Comparison of ENCODE assay signal across 8 mouse cellular contexts in the genomic region with DNA sequence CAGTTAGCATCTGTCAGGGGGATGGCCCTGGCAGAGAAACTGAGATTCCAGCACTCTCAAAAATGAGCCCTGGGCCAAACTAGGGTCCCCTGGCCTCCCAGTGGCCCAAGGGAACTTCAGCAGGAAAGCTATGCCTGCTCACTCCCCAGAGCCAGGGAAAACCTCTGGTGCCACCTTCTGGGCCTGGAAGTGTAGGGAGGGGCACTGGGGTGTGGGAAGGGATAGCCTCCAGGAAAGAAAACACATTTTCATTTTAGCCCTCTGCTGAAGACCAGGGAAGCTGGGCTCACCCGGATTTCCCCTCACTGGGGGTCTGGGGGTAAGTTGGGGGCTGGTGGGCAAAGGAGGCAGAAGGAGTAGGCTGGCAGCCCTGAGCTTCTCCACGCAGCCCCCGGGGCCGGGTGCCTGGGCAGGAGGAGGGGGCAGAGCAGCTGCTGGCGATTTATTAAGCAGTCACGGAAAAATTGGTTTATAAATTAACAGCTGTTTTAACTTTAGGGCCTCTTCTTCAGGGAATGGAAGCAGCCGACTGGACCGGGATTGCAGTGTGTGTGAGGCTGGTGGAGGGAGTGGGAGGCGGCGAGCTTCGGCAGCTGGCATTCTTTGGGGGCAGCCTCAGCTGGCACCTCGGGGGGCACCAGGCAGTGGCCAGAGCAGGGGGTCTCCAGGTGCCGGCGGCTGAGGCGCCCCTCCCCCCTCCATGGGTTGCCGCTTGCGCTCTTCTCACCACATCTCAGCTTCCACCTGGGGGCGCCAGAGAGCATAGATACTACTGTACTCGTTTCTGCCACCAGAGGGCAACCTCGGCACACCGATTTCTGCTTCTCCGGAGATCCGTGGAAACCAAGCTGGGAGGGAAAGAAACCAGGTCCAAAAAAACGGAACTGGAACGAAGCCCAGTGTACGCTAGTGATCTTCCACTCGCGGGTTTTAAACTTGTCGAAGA. TPM values are rescaled to one million over a fixed set of nuclear protein-coding genes. Genes with fewer than 3 reads are reported as not detected.
DNase-seq lines count a peak whose midpoint lies in the region; ATAC-seq and TF ChIP-seq lines count a peak whose summit lies in the region.

No protein-coding gene starts in this region.

- H3K4me3 ChIP-seq in bone marrow macrophage, adult 2 months (ENCODE audit: insufficient read depth, low read length): no peak overlapping the region
- H3K4me3 ChIP-seq in heart, embryonic 12.5 days: peak overlapping the region; percentile 42
- H3K4me3 ChIP-seq in kidney, embryonic 16.5 days (ENCODE audit: low read length): peak overlapping the region; percentile 41
- no peak overlapping the region; the same call in 1 of the 2 replicates for H3K4me3 ChIP-seq in liver, adult 2 months (ENCODE audit: insufficient read depth, low read depth, low read length)
- H3K4me3 ChIP-seq in myocyte: no peak overlapping the region

- H3ac ChIP-seq in myocyte (ENCODE audit: control insufficient read depth, insufficient read length): no peak overlapping the region

- peaks cover 69% of the 10 kb centered on the region for H3K27me3 ChIP-seq in heart, embryonic 12.5 days (replicated peaks)
- H3K27me3 ChIP-seq in kidney, embryonic 16.5 days (ENCODE audit: insufficient read depth, low read length): peaks cover 70% of the 10 kb centered on the region
- H3K27me3 ChIP-seq in liver, adult 2 months (ENCODE audit: control insufficient read depth, insufficient read depth, low read length): peaks cover 14% of the 10 kb centered on the region; the same call in 1 of the 2 replicates
- peaks cover 33% of the 10 kb centered on the region for H3K27me3 ChIP-seq in myocyte (ENCODE audit: control insufficient read depth, insufficient read depth, insufficient read length)

- H3K4me1 ChIP-seq in bone marrow macrophage, adult 2 months (ENCODE audit: control insufficient read depth, insufficient read depth, low read length): no peaks in the 10 kb centered on the region
- H3K4me1 ChIP-seq in heart, embryonic 12.5 days (replicated peaks): peaks cover 26% of the 10 kb centered on the region
- H3K4me1 ChIP-seq in kidney, embryonic 16.5 days (ENCODE audit: insufficient read depth, low read length): peaks cover 26% of the 10 kb centered on the region
- no peaks in the 10 kb centered on the region; the same call in none of the 2 replicates for H3K4me1 ChIP-seq in liver, adult 2 months (ENCODE audit: control insufficient read depth, insufficient read depth, low read length)

- no peaks in the 10 kb centered on the region for H3K9me3 ChIP-seq in heart, embryonic 12.5 days (replicated peaks)
- no peaks in the 10 kb centered on the region for H3K9me3 ChIP-seq in kidney, embryonic 16.5 days (ENCODE audit: low read length)

- no peak overlapping the region for H3K27ac ChIP-seq in bone marrow macrophage, adult 2 months (ENCODE audit: insufficient read depth, low read depth, low read length)
- no peak overlapping the region for H3K27ac ChIP-seq in heart, embryonic 12.5 days (ENCODE audit: poor library complexity, severe bottlenecking)
- H3K27ac ChIP-seq in kidney, embryonic 16.5 days (ENCODE audit: low read length): peak overlapping the region; percentile 56; the same call in 1 of the 2 replicates
- H3K27ac ChIP-seq in liver, adult 2 months (replicated peaks; ENCODE audit: insufficient read depth, low read depth, low read length): no peak overlapping the region

- no peaks in the 10 kb centered on the region for H3K36me3 ChIP-seq in heart, embryonic 12.5 days
- no peaks in the 10 kb centered on the region for H3K36me3 ChIP-seq in kidney, embryonic 16.5 days (ENCODE audit: insufficient read depth, low read length)
- no peaks in the 10 kb centered on the region for H3K36me3 ChIP-seq in liver, adult 2 months (ENCODE audit: control insufficient read depth, insufficient read depth, low read length)
- no peaks in the 10 kb centered on the region for H3K36me3 ChIP-seq in myocyte (ENCODE audit: control insufficient read depth, insufficient read depth)

- peak overlapping the region; percentile 84 for H3K4me2 ChIP-seq in heart, embryonic 12.5 days
- peak overlapping the region; percentile 61 for H3K4me2 ChIP-seq in kidney, embryonic 16.5 days (replicated peaks; ENCODE audit: low read depth, low read length)
- H3K4me2 ChIP-seq in myocyte (ENCODE audit: low read depth): peak overlapping the region; percentile 70

- TF ChIP-seq CTCF in bone marrow macrophage, adult 2 months (IDR thresholded peaks at IDR 0.05; ENCODE audit: low read depth, low read length): peak; percentile 99
- peak; percentile 100 for TF ChIP-seq CTCF in liver, adult 2 months (IDR thresholded peaks at IDR 0.05; ENCODE audit: low read depth, low read length)

- DNase-seq in B cell, adult 2 months: peak; percentile 97
- peak; percentile 65 for DNase-seq in liver, adult 2 months (ENCODE audit: extremely low read depth, low read depth, low spot score)
- DNase-seq in spleen, postnatal 4 days (ENCODE audit: low spot score in 2 of 2): peak; percentile 85 to 98

- peak overlapping the region; percentile 65 for H3K9ac ChIP-seq in heart, embryonic 12.5 days
- H3K9ac ChIP-seq in kidney, embryonic 16.5 days (replicated peaks; ENCODE audit: low read length): peak overlapping the region; percentile 44; the same call in 1 of the 2 replicates
- H3K9ac ChIP-seq in liver, adult 2 months (ENCODE audit: low read depth, low read length): no peak overlapping the region

- TF ChIP-seq POLR2A in bone marrow macrophage, adult 2 months (IDR thresholded peaks at IDR 0.05; ENCODE audit: borderline replicate concordance, low read depth, low read length): no peak
- TF ChIP-seq POLR2A in liver, adult 2 months (IDR thresholded peaks at IDR 0.05; ENCODE audit: extremely low read depth, insufficient read depth, low read length): no peak
- no peak for TF ChIP-seq POLR2A in myocyte (IDR thresholded peaks at IDR 0.05; ENCODE audit: insufficient read length, low read depth)

- peak; percentile 77 for ATAC-seq in erythroblast, adult 5-6 weeks (replicated peaks; ENCODE audit: low FRiP score, poor library complexity, severe bottlenecking)
- ATAC-seq in heart, embryonic 12.5 days (ENCODE audit: insufficient number of reproducible peaks, low FRiP score): peak; percentile 57
- ATAC-seq in kidney, embryonic 16.5 days (ENCODE audit: low FRiP score, low TSS enrichment): peak; percentile 69

- WGBS in heart, embryonic 12.5 days: 2% methylated on average over 29 of the region's 29 CpGs
- 2% methylated on average over 29 of the region's 29 CpGs for WGBS in kidney, embryonic 16.5 days
- WGBS in liver, adult 2 months: 4% methylated on average over 29 of the region's 29 CpGs

- H3K79me2 ChIP-seq in liver, adult 2 months (ENCODE audit: control insufficient read depth, insufficient read depth, low read length): no peaks in the 10 kb centered on the region
- H3K79me2 ChIP-seq in myocyte (ENCODE audit: control insufficient read depth, insufficient read depth): no peaks in the 10 kb centered on the region

RNA-seq across cellular contexts. Expression of gene Ppp1r1b, which starts 5.9 kb away (rescaled TPM):
- polyA plus RNA-seq in bone marrow macrophage, adult 2 months (2012; ENCODE audit: insufficient read depth, insufficient read length, missing spikeins): not detected in 2 replicates
- not detected in 2 replicates for total RNA-seq in erythroblast, adult 5-6 weeks (2015; ENCODE audit: low replicate concordance)
- not detected in 2 replicates for total RNA-seq in erythroblast, adult 5-6 weeks (2017; ENCODE audit: low replicate concordance)
- polyA plus RNA-seq in heart, embryonic 12.5 days (2016; fragmentation: Nextera tagmentation; extraction: Ambion mirVana): 30.4 and 32.2 TPM in 2 replicates
- 5.4 and 5.8 TPM in 2 replicates for polyA plus RNA-seq in kidney, embryonic 16.5 days (2015; fragmentation: Nextera tagmentation; extraction: Ambion mirVana)
- total RNA-seq in liver, adult 2 months (2014; rRNA removed): 0.55 and 0.87 TPM in 2 replicates
- polyA plus RNA-seq in liver, adult 2 months (2012; rRNA removed): 2.8 and 4.3 TPM in 2 replicates
- not detected for polyA plus RNA-seq in myocyte (2012; fragmentation: generic; extraction: Trizol)

RNA-seq across cellular contexts. Expression of gene Neurod2, which starts 12.8 kb away (rescaled TPM):
- not detected in 2 replicates for polyA plus RNA-seq in bone marrow macrophage, adult 2 months (2012; ENCODE audit: insufficient read depth, insufficient read length, missing spikeins)
- not detected in 2 replicates for total RNA-seq in erythroblast, adult 5-6 weeks (2015; ENCODE audit: low replicate concordance)
- total RNA-seq in erythroblast, adult 5-6 weeks (2017; ENCODE audit: low replicate concordance): not detected in 2 replicates
- polyA plus RNA-seq in heart, embryonic 12.5 days (2016; fragmentation: Nextera tagmentation; extraction: Ambion mirVana): not detected in 2 replicates
- not detected in 2 replicates for polyA plus RNA-seq in kidney, embryonic 16.5 days (2015; fragmentation: Nextera tagmentation; extraction: Ambion mirVana)
- not detected in 2 replicates for total RNA-seq in liver, adult 2 months (2014; rRNA removed)
- not detected in 2 replicates for polyA plus RNA-seq in liver, adult 2 months (2012; rRNA removed)
- polyA plus RNA-seq in myocyte (2012; fragmentation: generic; extraction: Trizol): not detected

RNA-seq across cellular contexts. Expression of gene Stard3, which starts 15.9 kb away (rescaled TPM):
- polyA plus RNA-seq in bone marrow macrophage, adult 2 months (2012; ENCODE audit: insufficient read depth, insufficient read length, missing spikeins): 62.3 and 63.7 TPM in 2 replicates
- 8.5 and 9.2 TPM in 2 replicates for total RNA-seq in erythroblast, adult 5-6 weeks (2015; ENCODE audit: low replicate concordance)
- 2.8 and 6.0 TPM in 2 replicates for total RNA-seq in erythroblast, adult 5-6 weeks (2017; ENCODE audit: low replicate concordance)
- polyA plus RNA-seq in heart, embryonic 12.5 days (2016; fragmentation: Nextera tagmentation; extraction: Ambion mirVana): 45.2 and 47.6 TPM in 2 replicates
- 62.0 and 62.4 TPM in 2 replicates for polyA plus RNA-seq in kidney, embryonic 16.5 days (2015; fragmentation: Nextera tagmentation; extraction: Ambion mirVana)
- total RNA-seq in liver, adult 2 months (2014; rRNA removed): 11.9 and 17.2 TPM in 2 replicates
- polyA plus RNA-seq in liver, adult 2 months (2012; rRNA removed): 30.0 and 41.1 TPM in 2 replicates
- polyA plus RNA-seq in myocyte (2012; fragmentation: generic; extraction: Trizol): 25.8 TPM

RNA-seq across cellular contexts. Expression of gene Tcap, which starts 41.3 kb away (rescaled TPM):
- polyA plus RNA-seq in bone marrow macrophage, adult 2 months (2012; ENCODE audit: insufficient read depth, insufficient read length, missing spikeins): not detected in 2 replicates
- not detected in 2 replicates for total RNA-seq in erythroblast, adult 5-6 weeks (2015; ENCODE audit: low replicate concordance)
- not detected in 2 replicates for total RNA-seq in erythroblast, adult 5-6 weeks (2017; ENCODE audit: low replicate concordance)
- polyA plus RNA-seq in heart, embryonic 12.5 days (2016; fragmentation: Nextera tagmentation; extraction: Ambion mirVana): 143 and 152 TPM in 2 replicates
- polyA plus RNA-seq in kidney, embryonic 16.5 days (2015; fragmentation: Nextera tagmentation; extraction: Ambion mirVana): 2.4 and 2.7 TPM in 2 replicates
- total RNA-seq in liver, adult 2 months (2014; rRNA removed): 3.5 TPM in 1 of 2 replicates, not detected in the other
- 0.10 and 0.16 TPM in 2 replicates for polyA plus RNA-seq in liver, adult 2 months (2012; rRNA removed)
- polyA plus RNA-seq in myocyte (2012; fragmentation: generic; extraction: Trizol): 131 TPM

RNA-seq across cellular contexts. Expression of gene Pnmt, which starts 44.0 kb away (rescaled TPM):
- polyA plus RNA-seq in bone marrow macrophage, adult 2 months (2012; ENCODE audit: insufficient read depth, insufficient read length, missing spikeins): not detected in 2 replicates
- total RNA-seq in erythroblast, adult 5-6 weeks (2015; ENCODE audit: low replicate concordance): not detected in 2 replicates
- not detected in 2 replicates for total RNA-seq in erythroblast, adult 5-6 weeks (2017; ENCODE audit: low replicate concordance)
- 1.7 and 2.0 TPM in 2 replicates for polyA plus RNA-seq in heart, embryonic 12.5 days (2016; fragmentation: Nextera tagmentation; extraction: Ambion mirVana)
- 2.5 and 2.8 TPM in 2 replicates for polyA plus RNA-seq in kidney, embryonic 16.5 days (2015; fragmentation: Nextera tagmentation; extraction: Ambion mirVana)
- total RNA-seq in liver, adult 2 months (2014; rRNA removed): 1.7 TPM in 1 of 2 replicates, not detected in the other
- not detected in 2 replicates for polyA plus RNA-seq in liver, adult 2 months (2012; rRNA removed)
- 2.2 TPM for polyA plus RNA-seq in myocyte (2012; fragmentation: generic; extraction: Trizol)

Comparison
In these comparisons a context has a peak if more than half of its experiments do, and no peak if none do; other contexts are left out.
1. H3K4me3 ChIP-seq: peak in heart, embryonic 12.5 days (single experiment) and kidney, embryonic 16.5 days (single experiment); none in bone marrow macrophage, adult 2 months (single experiment), liver, adult 2 months (single experiment) and myocyte (single experiment).
2. Peak in every context shown above with its lines, with median percentiles within 50 percentile points of each other: DNase-seq, ATAC-seq and H3K4me2 ChIP-seq.